Mouse (Mus musculus) regulatory T cell (primary cell): ENCODE data around the gene Camta1.

Source experiments
- in situ Hi-C: fragments of 300-600 bp; cut with MboI, MseI; formaldehyde crosslinking; loops from one replicate; pipeline ENCODE4 v1.15.1; 2025; ENCODE audit warnings: high pct_unique_total_duplicates

The Camta1 gene

GRCm38 (mm10) chr4:151165539-151165938 lies 696.1 kb downstream of the Camta1 start:
- in situ Hi-C loops = no loop called here

GRCm38 (mm10) chr4:151164309-151164708 lies 697.4 kb downstream of the Camta1 start:
- in situ Hi-C loops = no loop called here

- in situ Hi-C loops = no loop called here
Observed at GRCm38 (mm10) chr4:151161869-151162268, 699.8 kb downstream of the Camta1 start.

GRCm38 (mm10) chr4:151160932-151161331 lies 700.7 kb downstream of the Camta1 start:
- in situ Hi-C loops = no loop called here

GRCm38 (mm10) chr4:151160476-151160875 lies 701.2 kb downstream of the Camta1 start:
- in situ Hi-C loops = no loop called here

GRCm38 (mm10) chr4:151158250-151158649 lies 703.4 kb downstream of the Camta1 start:
- in situ Hi-C loops = loop anchor here (5.0 to 10.0 kb wide), 2 partner anchors 737 to 1089 kb away; no protein-coding TSS in a partner anchor

GRCm38 (mm10) chr4:151156904-151157303 lies 704.8 kb downstream of the Camta1 start:
- in situ Hi-C loops = loop anchor here (5.0 to 10.0 kb wide), 2 partner anchors 738 to 1090 kb away; no protein-coding TSS in a partner anchor

GRCm38 (mm10) chr4:151155587-151155986 lies 706.1 kb downstream of the Camta1 start:
- in situ Hi-C loops = loop anchor here (5.0 to 10.0 kb wide), 2 partner anchors 739 to 1092 kb away; no protein-coding TSS in a partner anchor

- in situ Hi-C loops = loop anchor here (10.0 kb wide), 1 partner anchor 740 kb away; no protein-coding TSS in a partner anchor
Observed at GRCm38 (mm10) chr4:151154306-151154705, 707.4 kb downstream of the Camta1 start.

- in situ Hi-C loops = loop anchor here (10.0 kb wide), 1 partner anchor 743 kb away; no protein-coding TSS in a partner anchor
Observed at GRCm38 (mm10) chr4:151152010-151152409, 709.7 kb downstream of the Camta1 start.

GRCm38 (mm10) chr4:151150842-151151241 lies 710.8 kb downstream of the Camta1 start:
- in situ Hi-C loops = loop anchor here (10.0 kb wide), 1 partner anchor 744 kb away; no protein-coding TSS in a partner anchor

GRCm38 (mm10) chr4:151150115-151150514 lies 711.6 kb downstream of the Camta1 start:
- in situ Hi-C loops = loop anchor here (10.0 kb wide), 1 partner anchor 745 kb away; no protein-coding TSS in a partner anchor

- in situ Hi-C loops = loop anchor here (10.0 kb wide), 1 partner anchor 687 kb away; no protein-coding TSS in a partner anchor
Observed at GRCm38 (mm10) chr4:151147541-151147940, 714.1 kb downstream of the Camta1 start.

GRCm38 (mm10) chr4:151144121-151144520 lies 717.6 kb downstream of the Camta1 start:
- in situ Hi-C loops = loop anchor here (5.0 to 10.0 kb wide), 2 partner anchors 67 to 691 kb away; no protein-coding TSS in a partner anchor

- in situ Hi-C loops = loop anchor here (5.0 to 10.0 kb wide), 2 partner anchors 64 to 693 kb away; no protein-coding TSS in a partner anchor
Observed at GRCm38 (mm10) chr4:151141196-151141880, 720.3 kb downstream of the Camta1 start.

- in situ Hi-C loops = loop anchor here (5.0 to 10.0 kb wide), 2 partner anchors 63 to 694 kb away; no protein-coding TSS in a partner anchor
Observed at GRCm38 (mm10) chr4:151140368-151140982, 721.2 kb downstream of the Camta1 start.

GRCm38 (mm10) chr4:151139053-151139840 lies 722.4 kb downstream of the Camta1 start:
- in situ Hi-C loops = loop anchor here (5.0 kb wide), 1 partner anchor 387 kb away; no protein-coding TSS in a partner anchor

- in situ Hi-C loops = loop anchor here (5.0 kb wide), 1 partner anchor 386 kb away; no protein-coding TSS in a partner anchor
Observed at GRCm38 (mm10) chr4:151138586-151138985, 723.1 kb downstream of the Camta1 start.

- in situ Hi-C loops = loop anchor here (5.0 kb wide), 1 partner anchor 386 kb away; no protein-coding TSS in a partner anchor
Observed at GRCm38 (mm10) chr4:151138135-151138534, 723.5 kb downstream of the Camta1 start.

- in situ Hi-C loops = loop anchor here (5.0 kb wide), 1 partner anchor 385 kb away; no protein-coding TSS in a partner anchor
Observed at GRCm38 (mm10) chr4:151137701-151138100, 724.0 kb downstream of the Camta1 start.

GRCm38 (mm10) chr4:151135491-151135890 lies 726.2 kb downstream of the Camta1 start:
- in situ Hi-C loops = loop anchor here (5.0 kb wide), 1 partner anchor 383 kb away; no protein-coding TSS in a partner anchor
